Mouse (Mus musculus) A20 (cell line): ENCODE measurements around the gene Cyth1.

ENCODE experiments used
- DNase-seq: peaks from one replicate; pipeline ENCODE4 v3.0.0-alpha.2; 2011; ENCODE audit warnings: low read depth, low spot score

Cyth1 gene

DNA sequence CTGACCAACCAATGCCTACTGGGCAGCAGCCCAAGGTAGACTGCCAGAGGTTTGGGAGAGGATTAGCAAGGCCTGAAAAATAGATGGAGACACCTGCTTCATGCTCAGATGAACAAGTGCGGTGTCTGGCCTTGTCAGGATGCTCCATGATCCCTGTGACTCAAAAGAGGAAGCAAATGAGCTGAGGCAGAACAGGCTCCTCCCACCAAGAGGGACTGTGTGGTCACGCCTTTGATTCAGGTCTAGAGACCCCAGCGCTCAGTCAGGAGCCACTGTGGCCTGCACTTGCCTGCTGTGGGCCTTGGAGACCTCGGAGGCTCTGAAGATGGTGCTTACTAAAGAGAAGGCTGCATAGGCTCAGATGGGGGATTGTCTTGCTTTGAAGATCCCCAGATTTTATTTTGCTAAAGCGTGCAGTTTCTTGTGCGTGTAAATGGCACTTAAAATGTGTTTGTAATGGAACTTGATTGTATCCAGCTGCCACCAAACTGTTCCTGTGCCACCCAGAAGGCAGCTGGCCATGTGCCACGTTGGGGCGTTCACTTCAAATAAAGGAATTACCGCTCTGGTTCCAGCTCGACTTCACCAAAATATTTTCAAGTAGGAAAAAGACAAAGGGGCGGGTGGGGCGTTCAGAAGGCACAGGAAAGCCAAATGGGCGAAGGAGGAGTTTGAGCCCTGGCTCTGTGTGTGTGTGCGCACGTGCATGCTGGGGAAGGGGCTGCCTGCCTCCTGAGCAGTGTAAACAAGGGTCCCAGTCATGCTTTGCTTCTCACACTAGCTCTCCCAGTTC, 6.0 kb upstream of the Cyth1 start:
- peak; percentile 83 for DNase-seq

DNA sequence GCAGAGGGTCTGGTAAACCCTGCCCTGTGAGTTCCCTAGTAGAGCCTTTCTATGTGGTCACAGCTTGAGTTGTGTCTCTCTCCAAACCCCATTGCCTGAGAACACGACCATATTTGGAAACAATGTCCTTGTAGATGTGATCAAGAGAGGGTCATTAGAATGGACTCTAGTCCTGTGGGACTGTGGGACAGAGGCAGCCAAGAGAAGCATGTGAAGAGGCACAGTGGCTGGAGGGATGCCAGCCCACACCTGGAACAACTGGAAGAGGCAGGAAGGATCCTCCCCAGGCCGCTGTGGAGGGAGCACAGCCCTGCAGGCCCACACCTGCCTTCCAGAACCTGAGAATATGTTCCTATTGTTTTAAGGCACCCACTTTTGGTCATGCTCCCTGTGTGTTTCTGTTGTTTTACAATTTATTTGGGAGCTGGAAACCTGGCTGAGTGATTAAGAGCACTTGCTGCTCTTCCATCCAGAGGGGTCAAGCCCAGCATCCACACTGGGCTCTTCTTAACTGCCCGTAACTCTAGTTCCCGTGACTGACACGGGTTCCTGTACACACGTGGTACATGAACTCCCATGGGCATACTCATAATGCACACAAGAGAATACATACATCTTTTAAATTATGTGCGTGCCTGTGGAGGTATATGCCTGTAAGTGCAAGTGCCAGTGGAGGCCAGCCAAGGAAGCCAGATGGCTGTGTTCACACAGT, 5.2 kb upstream of the Cyth1 start:
- no peak for DNase-seq

DNA sequence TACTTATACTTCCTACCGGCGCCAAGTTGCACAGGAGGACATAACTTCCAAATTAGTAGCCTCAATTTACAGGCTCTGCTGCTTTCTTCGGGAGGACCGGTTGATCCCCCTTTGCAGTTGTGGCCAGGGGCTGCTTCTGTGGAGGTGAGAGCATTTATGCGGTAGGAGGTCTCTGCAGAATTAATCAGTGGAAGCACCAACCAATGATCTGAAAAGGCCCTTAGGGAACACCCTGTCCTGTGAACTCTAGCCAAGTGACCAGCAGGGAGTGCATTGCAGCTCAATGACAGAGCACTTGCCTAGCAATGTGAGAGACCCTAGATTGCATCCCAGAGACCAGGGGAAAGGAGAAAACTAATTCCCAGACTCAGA, 606 bp upstream of the Cyth1 start:
- no peak for DNase-seq

DNA sequence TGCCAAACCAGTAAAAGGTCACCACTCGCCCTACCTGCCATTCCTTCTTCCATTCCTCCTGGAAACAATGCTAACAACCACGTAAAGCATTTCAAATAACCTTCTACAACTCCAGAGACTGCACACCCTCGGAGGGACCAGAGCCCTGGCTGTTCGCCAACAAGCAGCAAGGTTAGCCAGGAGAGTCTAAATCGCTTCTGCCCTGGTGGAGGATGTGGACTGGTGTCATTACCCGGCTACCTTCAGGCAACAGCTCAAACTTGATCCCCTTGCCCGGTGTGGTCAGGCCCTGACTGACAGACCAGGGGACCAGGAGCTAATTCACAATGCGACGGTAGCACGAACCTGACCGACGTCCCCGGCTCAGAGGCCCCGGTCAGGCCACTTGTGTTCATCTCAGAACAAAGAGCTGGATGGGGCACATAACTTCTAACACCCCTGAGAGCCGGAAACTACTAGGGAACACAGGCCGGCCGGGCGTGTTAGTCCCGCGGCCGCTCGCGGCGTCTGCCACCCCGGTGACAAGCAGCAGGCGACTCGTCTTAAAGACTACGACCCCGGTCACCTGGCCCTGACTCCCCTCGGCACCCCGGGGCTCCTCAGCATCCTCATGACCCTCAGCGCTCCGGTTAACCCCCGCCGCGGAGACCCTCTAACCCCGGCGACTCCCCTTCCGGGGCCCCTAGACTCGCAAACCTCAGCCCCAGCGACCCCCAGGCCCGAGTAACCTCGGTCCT, 865 bp downstream of the Cyth1 start:
- DNase-seq: peak; percentile 81

DNA sequence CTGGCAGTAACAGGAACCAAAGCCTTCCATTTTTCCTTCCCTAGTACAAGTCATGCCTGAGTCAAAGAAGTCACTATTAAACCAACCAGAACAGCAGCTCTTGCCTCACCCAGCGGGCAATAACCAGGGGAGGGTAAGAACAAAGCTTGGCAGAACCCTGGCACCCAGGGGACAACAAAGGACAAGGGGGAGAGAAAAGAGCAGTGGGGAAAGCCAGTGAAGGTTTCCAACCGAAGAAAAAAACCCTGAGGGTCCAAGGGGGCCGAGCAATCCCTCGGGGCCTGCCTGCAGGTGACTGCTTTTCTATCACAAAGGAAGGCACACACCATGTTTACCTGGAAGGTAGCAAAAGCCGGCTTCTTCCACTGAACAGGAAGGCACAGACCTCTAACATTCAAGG, 1.7 kb downstream of the Cyth1 start:
- peak; percentile 63 for DNase-seq

DNA sequence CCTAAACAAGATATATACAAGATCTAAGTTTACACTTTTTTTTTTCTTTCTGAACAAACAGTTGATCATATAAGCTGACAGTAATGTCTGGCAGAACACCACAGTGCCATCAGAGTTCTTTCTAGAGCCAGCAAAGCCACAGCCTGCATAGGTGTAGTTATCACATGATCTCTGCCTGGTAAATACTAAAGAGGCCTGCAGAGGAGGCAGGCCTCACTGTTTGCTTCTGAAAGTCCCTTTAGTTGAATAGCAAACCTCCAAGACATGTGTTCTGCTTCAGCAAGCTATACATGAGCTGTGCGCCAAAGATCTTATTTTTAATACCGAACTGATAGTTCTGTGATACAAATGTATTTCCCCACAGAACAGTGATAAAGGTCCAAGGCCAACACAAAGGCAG, 3.3 kb downstream of the Cyth1 start:
- DNase-seq: peak; percentile 82

DNA sequence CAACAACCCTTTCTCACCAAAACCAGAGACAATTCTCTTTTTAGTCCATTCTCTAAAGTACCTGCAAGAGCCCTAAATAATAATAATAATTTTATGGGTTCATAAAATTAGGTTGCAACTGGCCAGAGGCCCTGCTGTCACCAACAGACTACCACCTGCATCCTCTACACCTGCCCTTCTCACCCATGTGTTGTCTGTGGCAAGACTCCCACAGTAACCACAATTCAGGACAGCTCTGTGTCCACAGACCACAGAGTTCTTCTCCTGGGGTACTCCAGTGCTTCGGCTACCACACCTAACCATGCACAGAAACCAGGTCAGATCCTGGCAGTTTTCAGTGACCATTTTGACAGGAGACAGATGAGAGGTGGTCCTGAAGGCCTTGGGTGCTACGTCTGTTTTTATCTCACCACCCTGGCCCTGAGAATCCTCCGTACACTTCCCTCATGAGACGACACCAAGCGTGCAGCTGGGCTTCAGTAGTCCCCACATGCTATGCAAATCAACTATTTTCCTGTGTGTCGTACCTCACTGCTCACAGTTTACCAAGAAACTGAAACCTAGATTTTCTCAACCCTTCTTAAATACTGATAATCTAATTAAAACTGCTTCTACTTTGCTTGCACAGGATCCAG, 4.6 kb downstream of the Cyth1 start:
- DNase-seq: peak; percentile 95

DNA sequence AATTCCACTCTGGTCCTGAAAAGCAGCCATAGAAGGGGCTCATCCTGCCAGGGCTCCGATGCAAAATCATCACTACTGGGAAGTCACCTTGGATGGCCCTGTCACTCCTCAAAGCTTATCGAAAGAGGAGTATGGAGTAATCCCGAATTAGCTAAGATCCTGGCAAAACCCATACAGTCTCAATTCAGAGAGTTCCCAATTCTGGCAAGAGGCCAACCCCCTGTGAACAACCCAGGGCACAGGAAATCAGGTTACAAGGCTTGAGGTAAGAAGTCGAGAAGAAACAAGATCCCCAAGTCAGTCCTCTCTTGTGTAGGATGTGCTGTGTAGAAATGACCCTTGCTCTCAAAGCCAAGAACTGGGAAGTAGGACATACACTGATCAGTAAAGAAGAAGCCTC, 5.9 kb downstream of the Cyth1 start:
- no peak for DNase-seq

DNA sequence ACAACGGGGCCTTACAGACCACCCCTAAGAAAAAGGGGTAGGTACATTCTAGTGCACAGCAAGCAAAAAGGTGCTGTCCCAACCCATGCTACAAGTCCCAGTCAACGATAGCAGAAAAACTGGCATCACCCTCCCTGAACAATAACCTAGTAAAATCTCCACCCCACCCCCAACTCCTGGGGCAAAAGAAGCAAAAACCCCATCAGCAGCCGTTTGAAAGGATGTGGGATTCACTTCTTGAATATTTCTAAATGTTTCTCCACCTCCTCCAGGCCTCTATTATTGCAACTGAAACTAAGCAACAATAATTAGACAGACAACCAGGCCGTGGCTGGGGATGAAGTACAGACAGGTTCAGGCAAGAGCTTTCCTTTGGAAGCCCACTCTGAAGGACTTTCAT, 8.0 kb downstream of the Cyth1 start:
- no peak for DNase-seq

DNA sequence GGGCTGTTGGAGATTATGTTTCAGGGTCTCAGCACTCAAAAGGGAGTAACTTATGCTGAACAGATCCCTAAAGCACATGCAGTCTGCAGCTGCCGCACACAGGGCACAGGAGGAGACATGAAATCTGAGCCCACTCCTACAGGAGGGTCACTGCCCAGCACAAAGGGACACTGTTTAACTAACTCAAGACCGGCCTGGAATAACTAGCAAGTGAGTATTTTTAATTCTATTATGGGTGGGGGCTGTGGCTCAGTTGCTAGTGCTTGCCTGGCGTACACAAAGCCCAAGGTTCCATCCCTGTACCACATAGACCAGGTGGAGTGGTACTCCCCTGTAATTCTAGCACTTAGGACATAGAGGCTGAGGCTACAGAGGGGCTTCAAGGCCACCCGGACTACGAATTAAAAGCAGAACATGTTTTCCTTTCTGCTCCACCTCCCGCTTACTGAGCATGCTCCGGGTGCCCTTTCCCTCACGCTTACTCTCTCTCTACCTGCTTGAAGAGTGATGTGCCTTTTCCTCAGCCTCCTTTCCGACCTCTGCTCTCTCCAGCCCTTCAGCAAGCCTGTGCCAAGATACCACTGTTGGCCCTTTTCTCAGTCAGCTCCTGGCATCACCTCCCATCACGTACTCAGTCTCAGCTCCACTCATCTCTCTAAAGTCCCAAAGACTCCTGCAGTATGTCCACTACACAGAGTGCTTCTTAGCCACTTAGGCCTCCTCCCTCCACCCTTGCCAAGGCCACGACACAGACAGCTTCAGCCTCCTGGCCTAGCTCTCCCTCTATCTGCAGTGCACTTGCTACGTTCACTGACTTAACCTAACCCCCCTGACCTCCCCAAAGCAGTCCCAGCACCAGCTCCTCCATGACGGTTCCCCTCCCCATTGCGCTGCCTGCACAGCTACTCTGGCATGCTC, 8.9 kb downstream of the Cyth1 start:
- DNase-seq: no peak

DNA sequence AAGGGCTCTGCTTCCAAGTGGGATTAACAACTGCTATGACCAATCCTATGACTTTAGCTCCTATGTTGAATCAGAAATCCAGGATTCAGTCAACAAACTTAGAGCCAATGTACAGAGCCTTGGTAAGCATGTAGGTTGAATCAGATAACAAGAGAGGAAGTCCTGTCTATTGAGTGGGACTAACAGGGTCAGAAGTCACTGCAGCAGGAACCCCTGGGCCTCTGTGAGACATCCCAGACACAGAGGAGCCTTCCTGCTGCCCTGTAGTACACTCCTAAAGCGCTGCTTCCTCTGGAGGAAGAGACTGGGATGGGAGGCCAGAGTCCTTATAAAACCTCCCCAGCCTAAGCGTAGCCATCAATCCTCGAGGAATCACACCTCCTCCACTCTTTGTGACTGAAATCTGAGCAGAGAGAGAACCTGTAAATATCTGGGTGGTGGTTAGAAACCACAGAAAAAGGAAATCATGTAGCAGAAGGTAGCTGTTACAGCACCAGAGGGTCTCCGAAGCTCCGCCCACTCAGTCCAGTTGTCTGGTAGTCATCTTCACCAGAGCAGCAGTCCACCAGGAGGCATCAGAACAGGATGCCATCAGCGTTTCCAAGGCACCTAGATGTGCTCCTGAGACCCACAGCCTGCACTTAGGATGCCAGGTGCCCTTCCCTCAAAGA, 11.7 kb downstream of the Cyth1 start:
- DNase-seq: peak; percentile 73

DNA sequence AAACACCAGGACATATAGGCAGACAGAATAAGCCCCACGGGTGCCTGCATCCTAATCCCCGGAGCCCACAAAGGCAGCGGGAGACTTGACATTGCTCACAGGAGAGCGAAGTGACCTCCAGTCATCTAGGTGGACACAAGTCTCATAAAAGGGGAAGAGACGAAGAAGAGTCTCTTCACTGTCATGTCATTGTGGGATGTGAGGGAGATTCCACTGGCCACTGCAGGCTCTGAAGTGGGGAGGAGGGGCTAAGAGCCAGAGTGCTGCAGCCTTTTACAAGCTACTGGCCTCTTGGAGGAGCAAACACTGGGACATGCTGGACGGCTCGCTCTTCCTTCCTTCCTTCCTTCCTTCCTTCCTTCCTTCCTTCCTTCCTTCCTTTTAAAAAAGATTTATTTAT, 13.5 kb downstream of the Cyth1 start:
- DNase-seq: no peak

DNA sequence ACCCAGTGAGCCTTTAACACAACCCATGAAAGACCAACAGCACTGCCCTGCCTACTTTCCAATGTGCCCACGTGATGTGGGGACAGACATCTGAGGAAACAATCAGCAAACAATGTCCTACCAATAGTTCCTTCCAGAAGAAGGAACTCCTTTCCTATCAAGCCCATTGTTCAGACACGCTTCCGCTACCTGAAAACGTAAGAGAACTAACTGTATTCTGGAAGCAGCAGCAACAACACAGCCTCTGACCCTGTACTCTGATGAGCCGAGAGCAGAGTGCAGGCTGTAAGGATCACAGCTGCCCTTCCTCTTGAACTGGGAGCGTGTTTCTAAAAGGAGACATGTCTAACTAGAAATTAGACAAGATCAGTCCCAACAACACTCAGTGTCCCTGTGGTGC, 13.9 kb downstream of the Cyth1 start:
- DNase-seq: no peak

DNA sequence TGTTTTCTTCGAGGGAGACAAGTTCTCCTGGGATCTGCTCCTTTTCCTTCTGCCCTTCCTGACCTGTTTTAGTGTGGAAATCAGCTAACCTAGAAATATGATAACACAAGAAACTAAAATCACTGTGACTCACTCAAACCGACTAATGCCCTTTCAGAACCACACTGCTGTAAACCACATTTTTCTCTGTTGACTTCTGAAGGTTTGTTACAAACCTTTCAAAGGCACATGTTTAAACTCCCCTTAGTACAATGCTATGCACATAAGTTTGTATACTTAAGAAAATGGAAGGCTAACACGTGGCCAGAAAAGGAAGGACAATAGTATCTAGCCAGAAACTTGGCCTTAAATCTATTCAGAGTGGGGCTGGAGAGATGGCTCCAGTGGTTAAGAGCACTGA, 14.5 kb downstream of the Cyth1 start:
- no peak for DNase-seq

DNA sequence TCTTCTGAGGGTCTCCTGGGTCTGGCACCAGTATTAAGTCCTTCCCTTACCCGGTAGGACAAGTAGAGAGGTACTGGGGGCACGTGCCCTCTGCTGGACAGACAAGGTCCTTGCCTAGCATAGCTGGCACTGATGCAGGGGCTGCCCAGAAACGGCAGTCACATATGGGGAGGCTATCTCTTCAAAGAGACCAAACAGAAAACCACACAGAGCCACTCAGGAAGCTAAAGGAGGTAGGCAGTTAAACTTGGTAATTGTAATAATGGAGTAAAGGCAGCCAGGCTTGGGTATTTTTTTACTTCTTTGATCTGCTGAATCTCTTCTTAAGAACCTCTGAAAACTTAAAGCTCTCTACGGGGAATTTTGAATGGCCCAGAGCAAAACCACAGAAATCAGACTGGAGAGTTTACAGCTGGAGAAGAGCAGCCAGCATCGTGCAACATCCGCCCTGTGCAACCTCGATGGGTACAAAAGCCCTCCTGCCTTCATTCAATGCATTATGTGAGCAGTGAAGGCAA, 16.0 kb downstream of the Cyth1 start:
- DNase-seq: peak; percentile 88

DNA sequence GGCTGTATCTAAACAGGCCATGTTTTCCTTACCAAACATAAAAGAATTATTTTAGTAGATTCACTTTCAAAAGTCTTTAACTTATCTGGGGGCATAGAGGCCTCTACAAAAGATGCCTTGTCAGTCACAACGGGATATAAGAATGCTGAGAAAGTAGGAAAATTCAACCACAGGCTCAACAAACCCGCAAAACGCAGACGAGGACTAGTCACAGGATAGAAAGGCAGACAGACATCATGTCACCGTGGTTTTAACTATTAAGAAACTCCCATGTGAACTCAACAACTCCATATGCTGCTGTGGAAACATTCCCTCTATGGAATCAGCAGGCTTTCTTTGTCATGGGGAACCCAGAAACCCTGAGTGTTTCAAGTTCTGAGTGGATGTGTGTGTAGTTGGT, 18.5 kb downstream of the Cyth1 start:
- no peak for DNase-seq

DNA sequence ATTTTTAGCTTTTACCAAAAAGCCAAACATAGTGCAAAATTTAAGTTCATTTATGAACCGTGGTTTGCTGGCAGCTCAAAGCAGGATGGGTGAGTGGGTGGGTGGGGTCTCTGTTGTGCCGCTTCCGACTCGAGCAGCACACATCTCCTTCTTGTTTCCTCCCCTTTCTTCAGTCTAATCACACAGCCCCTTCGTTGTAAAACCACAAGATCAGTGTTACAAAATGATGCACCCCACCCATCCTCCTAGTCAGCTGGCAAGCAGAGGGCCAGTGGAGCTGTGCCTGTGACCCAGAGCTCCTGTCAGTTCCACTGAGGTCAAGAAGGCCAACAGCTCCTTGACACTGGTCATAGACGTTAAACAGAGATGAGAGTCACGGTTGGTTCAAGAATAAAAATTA, 20.7 kb downstream of the Cyth1 start:
- DNase-seq: no peak

DNA sequence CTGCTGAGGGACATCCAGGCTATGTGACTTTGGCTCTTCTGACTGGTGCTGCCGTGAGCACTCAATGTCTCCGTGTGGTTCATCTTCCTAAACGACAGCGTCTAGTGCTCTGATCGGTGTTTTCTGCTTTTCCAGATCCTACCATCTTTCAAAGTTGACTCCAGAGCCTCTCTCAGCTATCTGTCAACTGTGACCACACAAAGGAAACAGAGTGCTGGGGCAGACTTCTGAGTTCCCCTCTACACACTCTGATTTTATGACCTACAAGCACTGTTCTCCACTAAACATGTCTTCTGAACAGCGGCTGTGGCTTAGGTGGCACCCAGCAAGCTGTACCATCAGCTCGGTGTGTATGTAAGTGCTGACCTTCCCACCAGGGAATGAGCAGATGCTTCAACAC, 21.5 kb downstream of the Cyth1 start:
- no peak for DNase-seq

DNA sequence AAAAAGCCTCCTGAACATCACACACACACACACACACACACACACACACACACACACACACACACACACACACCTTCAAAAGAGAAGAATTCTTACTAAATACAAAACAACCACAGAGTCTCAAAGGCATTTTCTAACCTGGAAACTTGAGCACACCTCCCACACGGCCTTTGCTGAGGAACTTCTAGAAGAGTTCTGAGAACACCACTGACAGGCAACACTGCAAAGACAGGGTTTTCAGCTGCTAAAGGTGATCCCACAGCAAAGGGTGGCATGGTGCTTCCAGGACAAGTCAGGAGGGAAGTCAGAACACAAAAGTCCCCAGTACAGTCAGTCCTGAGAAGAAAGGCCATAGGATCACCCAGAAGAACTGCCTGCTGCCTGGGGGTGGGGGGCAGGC, 22.5 kb downstream of the Cyth1 start:
- no peak for DNase-seq

DNA sequence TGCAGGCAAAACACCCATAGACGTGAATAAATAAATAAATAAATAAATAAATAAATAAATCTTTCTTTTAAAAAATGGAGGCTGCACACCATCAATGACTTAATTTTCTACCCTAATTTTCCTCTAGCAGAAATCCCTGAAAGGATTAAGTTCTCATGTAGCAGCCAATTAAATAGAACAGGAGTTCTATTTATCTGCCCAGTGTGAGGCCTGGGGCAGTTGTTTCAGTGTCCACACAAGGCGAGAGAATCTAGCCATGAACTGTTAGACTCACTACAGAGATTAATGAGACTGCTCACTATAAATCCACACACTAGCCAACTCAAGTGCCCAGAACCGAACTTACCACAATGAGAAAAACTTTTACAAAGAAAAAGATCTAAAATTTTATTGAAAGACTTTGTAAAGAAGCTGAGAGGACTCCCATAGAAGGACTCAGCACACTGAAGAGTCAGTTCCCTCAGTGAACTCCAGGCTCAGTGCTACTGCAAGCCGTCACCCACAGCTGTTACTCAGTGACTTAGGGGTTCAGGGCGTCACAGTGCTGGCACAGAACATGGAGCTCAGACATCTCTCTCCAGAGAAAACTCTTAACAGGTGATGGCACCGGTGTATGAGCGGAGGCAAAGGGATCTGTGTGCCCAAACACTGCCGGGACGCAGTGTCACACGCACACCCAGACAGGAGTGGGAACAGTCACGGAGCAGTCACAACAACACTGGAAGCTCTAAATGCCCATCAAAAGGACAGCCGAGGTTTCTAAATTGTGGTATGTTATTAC, 23.1 kb downstream of the Cyth1 start:
- no peak for DNase-seq
